ENCODE assay signal across 9 mouse cellular contexts in genomic region chr19:44312007-44312360, GRCm38 (mm10). TPM values are rescaled to one million over a fixed set of nuclear protein-coding genes. Genes with fewer than 3 reads are reported as not detected.
DNase-seq lines count a peak whose midpoint lies in the region; TF ChIP-seq lines count a peak whose summit lies in the region.
"Had no signal": no experiment of that assay in that cellular context is flagged by ENCODE, and none has a peak within 500 bp of the region (broad histone marks: within the 10 kb centered on the region; RNA-seq: fewer than 3 reads in every experiment).

No protein-coding gene starts in this region.

- peaks cover 3% of the 10 kb centered on the region; the same call in 1 of the 2 replicates for H3K27me3 ChIP-seq in liver, adult 2 months (ENCODE audit: control insufficient read depth, insufficient read depth, low read length)
- H3K27me3 ChIP-seq: embryonic facial prominence, embryonic 12.5 days had no signal

- no peaks in the 10 kb centered on the region for H3K79me2 ChIP-seq in liver, adult 2 months (ENCODE audit: control insufficient read depth, insufficient read depth, low read length)

- no peak overlapping the region for H3K4me3 ChIP-seq in liver, adult 2 months (ENCODE audit: insufficient read depth, low read depth, low read length)
- H3K4me3 ChIP-seq in olfactory bulb, adult 2 months (ENCODE audit: insufficient read depth, low read depth, low read length): no peak overlapping the region
- H3K4me3 ChIP-seq: embryonic facial prominence, embryonic 12.5 days had no signal

- no peak for TF ChIP-seq POLR2A in liver, adult 2 months (IDR thresholded peaks at IDR 0.05; ENCODE audit: extremely low read depth, insufficient read depth, low read length)
- no peak for TF ChIP-seq POLR2A in olfactory bulb, adult 2 months (IDR thresholded peaks at IDR 0.05; ENCODE audit: insufficient read depth, low read depth, low read length)

- peaks cover 2% of the 10 kb centered on the region; the same call in 1 of the 2 replicates for H3K4me1 ChIP-seq in liver, adult 2 months (ENCODE audit: control insufficient read depth, insufficient read depth, low read length)
- H3K4me1 ChIP-seq in olfactory bulb, adult 2 months (ENCODE audit: control insufficient read depth, insufficient read depth, low read length): peaks cover 20% of the 10 kb centered on the region

- no peak for TF ChIP-seq CTCF in liver, adult 2 months (IDR thresholded peaks at IDR 0.05; ENCODE audit: low read depth, low read length)
- no peak for TF ChIP-seq CTCF in olfactory bulb, adult 2 months (IDR thresholded peaks at IDR 0.05; ENCODE audit: insufficient read depth, low read depth, low read length)

- H3K9ac ChIP-seq in liver, adult 2 months (ENCODE audit: low read depth, low read length): no peak overlapping the region
- H3K9ac ChIP-seq: embryonic facial prominence, embryonic 12.5 days had no signal

- no peaks in the 10 kb centered on the region for H3K36me3 ChIP-seq in liver, adult 2 months (ENCODE audit: control insufficient read depth, insufficient read depth, low read length)

- 51% methylated on average over 4 of the region's 4 CpGs for WGBS in liver, adult 2 months
- WGBS in olfactory bulb, adult 2 months: 25% methylated on average over 4 of the region's 4 CpGs

- peak; percentile 56 for DNase-seq in cerebellum, adult 9-11 months
- no peak for DNase-seq in cerebellum, adult 8-10 months
- peak; percentile 15 for DNase-seq in liver, adult 2 months (ENCODE audit: extremely low read depth, low read depth, low spot score)
- DNase-seq in liver: no peak
- DNase-seq in fat pad, adult 2 months (ENCODE audit: extremely low read depth, low read depth, low spot score): peak; percentile 68
- DNase-seq in right cerebral cortex, postnatal 36 days (ENCODE audit: low spot score in 2 of 2): no peak
- no peak for DNase-seq in cerebellum, postnatal 4 days (ENCODE audit: low spot score in 2 of 2)

- H3K27ac ChIP-seq in liver, adult 2 months (replicated peaks; ENCODE audit: insufficient read depth, low read depth, low read length): no peak overlapping the region
- H3K27ac ChIP-seq in olfactory bulb, adult 2 months (ENCODE audit: insufficient read depth, low read depth, low read length): peak overlapping the region; percentile 70
- H3K27ac ChIP-seq: embryonic facial prominence, embryonic 12.5 days had no signal

RNA-seq across cellular contexts. Expression of gene Scd2, which starts 18.5 kb away (rescaled TPM):
- total RNA-seq in liver, adult 2 months (2014; rRNA removed): 2.2 and 3.9 TPM in 2 replicates
- 2.7 and 2.9 TPM in 2 replicates for polyA plus RNA-seq in liver, adult 2 months (2012; rRNA removed)
- polyA plus RNA-seq in olfactory bulb, adult 2 months (2012; ENCODE audit: insufficient read depth, insufficient read length, low replicate concordance, missing spikeins): 299 and 337 TPM in 2 replicates

RNA-seq across cellular contexts. Expression of gene Scd4, which starts 20.9 kb away (rescaled TPM):
- total RNA-seq in liver, adult 2 months (2014; rRNA removed): 0.09 TPM in 1 of 2 replicates, not detected in the other
- 0.07 TPM in 1 of 2 replicates, not detected in the other for polyA plus RNA-seq in liver, adult 2 months (2012; rRNA removed)
- polyA plus RNA-seq in olfactory bulb, adult 2 months (2012; ENCODE audit: insufficient read depth, insufficient read length, low replicate concordance, missing spikeins): not detected in 2 replicates

Comparison
In these comparisons a context has a peak if more than half of its experiments do, and no peak if none do; other contexts are left out.
1. DNase-seq: peak in cerebellum, adult 9-11 months (single experiment), liver, adult 2 months (single experiment) and fat pad, adult 2 months (single experiment); none in cerebellum, adult 8-10 months (single experiment), liver (single experiment), right cerebral cortex, postnatal 36 days (0 of 2) and cerebellum, postnatal 4 days (0 of 2).
2. RNA of gene Scd2, which starts 18.5 kb away (polyA plus RNA-seq): 299 to 337 TPM in olfactory bulb, adult 2 months; 2.7 to 2.9 TPM in liver, adult 2 months; every median in the first group is over 10 times any median in the second.